Mouse (Mus musculus): ENCODE measurements around the gene Tmem39a.

GRCm38 (mm10) chr16:38620696-38621450 is 62.4 kb downstream of the Tmem39a start:
- TF ChIP-seq POLR2A (IDR thresholded peaks at IDR 0.05; ENCODE audit: insufficient read length, low read depth), result no peak
- TF ChIP-seq REST (IDR thresholded peaks at IDR 0.05; ENCODE audit: insufficient read depth, insufficient read length), result no peak
- TF ChIP-seq E2F4 (IDR thresholded peaks at IDR 0.05; ENCODE audit: insufficient read depth), result no peak
- TF ChIP-seq USF1 (IDR thresholded peaks at IDR 0.05; ENCODE audit: low read depth), result no peak
- TF ChIP-seq TCF3 (IDR thresholded peaks at IDR 0.05; ENCODE audit: insufficient read length, low read depth), result no peak
- TF ChIP-seq MAX (IDR thresholded peaks at IDR 0.05; ENCODE audit: low read depth), result no peak
- no peak for TF ChIP-seq POLR2AphosphoS2 (IDR thresholded peaks at IDR 0.05; ENCODE audit: insufficient read length, low read depth)

Measured in myocyte (in vitro differentiated cells).